Mouse (Mus musculus) G1E (cell line): ENCODE data around the gene Hdac4. TPM values are rescaled to one million over a fixed set of nuclear protein-coding genes. Genes with fewer than 3 reads are reported as not detected.

ENCODE experiments used
- ATAC-seq: 2 replicates; pipeline ENCODE4 v1.8.0; 2016; ENCODE audit warnings: mild to moderate bottlenecking; ENCODE audit not compliant: insufficient number of reproducible peaks, poor library complexity, low FRiP score, severe bottlenecking; ENCODE audit errors: extremely low read depth
- DNase-seq: peaks from one replicate; pipeline ENCODE4 v3.0.0; 2012; ENCODE audit warnings: low spot score
- H3K27me3 ChIP-seq: 2 replicates; pipeline ENCODE4 v1.6.1; 2012; ENCODE audit warnings: mild to moderate bottlenecking, low read length, inconsistent platforms; ENCODE audit not compliant: insufficient read depth
- H3K36me3 ChIP-seq: replicated peaks from 2 replicates; pipeline ENCODE3; 2012; ENCODE audit warnings: mild to moderate bottlenecking, inconsistent platforms
- H3K4me1 ChIP-seq: 2 replicates; pipeline ENCODE4 v1.6.1; 2012; ENCODE audit warnings: low read depth, low read length, inconsistent platforms, mixed read lengths; ENCODE audit not compliant: insufficient read depth
- H3K4me3 ChIP-seq: 2 replicates; pipeline ENCODE4 v1.5.1; 2012; ENCODE audit warnings: low read depth, mild to moderate bottlenecking, inconsistent platforms, low read length, moderate library complexity, mixed read lengths
- H3K9me3 ChIP-seq: replicated peaks from 2 replicates; pipeline ENCODE4 v1.6.1; 2012; ENCODE audit warnings: inconsistent platforms
- CTCF ChIP-seq: IDR thresholded peaks from 2 replicates; pipeline ENCODE4 v1.5.1; 2012; ENCODE audit warnings: low read depth, low read length, inconsistent platforms, mixed read lengths
- GATA1 ChIP-seq: IDR thresholded peaks from 2 replicates; pipeline ENCODE4 v1.6.1; 2012; ENCODE audit warnings: borderline replicate concordance, low read length, inconsistent platforms, mixed read lengths
- GATA2 ChIP-seq: IDR thresholded peaks from 2 replicates; pipeline ENCODE4 v1.6.1; 2012; ENCODE audit warnings: low read depth, low read length, inconsistent platforms, borderline replicate concordance
- POLR2AphosphoS5 ChIP-seq: IDR thresholded peaks from 2 replicates; pipeline ENCODE4 v1.6.1; 2012; ENCODE audit warnings: low read depth, low read length, inconsistent platforms; ENCODE audit not compliant: insufficient replicate concordance
- TAL1 ChIP-seq: conservative IDR thresholded peaks from 2 replicates; pipeline ENCODE4 v1.6.1; 2012; ENCODE audit warnings: low read depth, low read length, inconsistent platforms, mixed read lengths
- polyA plus RNA-seq: library from polyadenylated mRNA; stranded (reverse); fragments of >175 nt; gene quantifications from 2 replicates; pipeline ENCODE4 v1.2.3, GENCODE M21; 2012
- total RNA-seq, 2 experiments: library from RNA; stranded (forward) in 1 of 2; stranded (reverse) in 1 of 2; fragments of 200-1000 nt in 1 of 2; fragments of >200 nt in 1 of 2; fragmentation: Nextera tagmentation in 1 of 2; gene quantifications; 2 replicates each; pipeline ENCODE4 v1.2.3; 2014 to 2017

The Hdac4 gene
- total and polyA plus RNA-seq, 3 experiments: 15.0 to 27.2 (median 19.7) TPM

- H3K4me3 ChIP-seq: no peak overlapping the region
- no peaks in the 10 kb centered on the region for H3K27me3 ChIP-seq
- H3K36me3 ChIP-seq: peaks cover 40% of the 10 kb centered on the region
- no peak for TF ChIP-seq CTCF
- TF ChIP-seq POLR2AphosphoS5: no peak
- TF ChIP-seq GATA2: no peak
- no peak for TF ChIP-seq TAL1
- TF ChIP-seq GATA1: no peak
- H3K4me1 ChIP-seq: peaks cover 91% of the 10 kb centered on the region
- no peaks in the 10 kb centered on the region for H3K9me3 ChIP-seq
- DNase-seq: no peak
- ATAC-seq: no peak
These were observed 112.5 kb downstream of the Hdac4 start for GRCm38 (mm10) chr1:92082837-92083541.

- no peak for DNase-seq
- Histone ChIP-seq H3K4me3 (no peak overlapping the region), H3K36me3 (peaks cover 36% of the 10 kb centered on the region), H3K27me3 (no peaks in the 10 kb centered on the region), H3K9me3 (no peaks in the 10 kb centered on the region), H3K4me1 (peaks cover 84% of the 10 kb centered on the region)
- TF ChIP-seq TAL1 (no peak), GATA1 (no peak), POLR2AphosphoS5 (no peak), GATA2 (no peak), CTCF (no peak)
- ATAC-seq: no peak
These were observed 113.2 kb downstream of the Hdac4 start for GRCm38 (mm10) chr1:92082156-92082836.

- Histone ChIP-seq H3K4me3 (no peak overlapping the region; the same call in 1 of the 2 replicates), H3K9me3 (no peaks in the 10 kb centered on the region), H3K36me3 (peaks cover 38% of the 10 kb centered on the region), H3K27me3 (no peaks in the 10 kb centered on the region), H3K4me1 (peaks cover 64% of the 10 kb centered on the region)
- ATAC-seq (peak; percentile 85), DNase-seq (peak; percentile 55)
- TF ChIP-seq GATA1 (no peak), CTCF (no peak), TAL1 (no peak), GATA2 (no peak), POLR2AphosphoS5 (no peak)
These were observed 115.4 kb downstream of the Hdac4 start for GRCm38 (mm10) chr1:92079982-92080537.

GRCm38 (mm10) chr1:92075312-92075711 is 120.2 kb downstream of the Hdac4 start:
- DNase-seq: no peak
- peaks cover 38% of the 10 kb centered on the region for H3K36me3 ChIP-seq
- ATAC-seq: no peak
- H3K4me1 ChIP-seq: peaks cover 20% of the 10 kb centered on the region
- TF ChIP-seq GATA2: no peak
- TF ChIP-seq TAL1: no peak
- TF ChIP-seq POLR2AphosphoS5: no peak
- no peak for TF ChIP-seq GATA1
- no peak for TF ChIP-seq CTCF
- H3K4me3 ChIP-seq: no peak overlapping the region
- H3K27me3 ChIP-seq: no peaks in the 10 kb centered on the region
- H3K9me3 ChIP-seq: no peaks in the 10 kb centered on the region

GRCm38 (mm10) chr1:92074655-92075054 is 120.8 kb downstream of the Hdac4 start:
- no peak overlapping the region for H3K4me3 ChIP-seq
- no peak for ATAC-seq
- TF ChIP-seq POLR2AphosphoS5: no peak
- TF ChIP-seq GATA2: no peak
- no peak for TF ChIP-seq CTCF

GRCm38 (mm10) chr1:92069932-92070677 is 125.4 kb downstream of the Hdac4 start:
- peaks cover 4% of the 10 kb centered on the region for H3K4me1 ChIP-seq
- ATAC-seq (no peak), DNase-seq (no peak)
- TF ChIP-seq GATA2 (no peak), POLR2AphosphoS5 (no peak), GATA1 (no peak), TAL1 (no peak)
- no peaks in the 10 kb centered on the region for H3K9me3 ChIP-seq
- peaks cover 20% of the 10 kb centered on the region for H3K36me3 ChIP-seq
- H3K4me3 ChIP-seq: no peak overlapping the region
- H3K27me3 ChIP-seq: no peaks in the 10 kb centered on the region

More at GRCm38 (mm10) chr1:92074655-92075054, 120.8 kb downstream of the Hdac4 start:
- H3K27me3 ChIP-seq: no peaks in the 10 kb centered on the region
- DNase-seq: no peak
- peaks cover 39% of the 10 kb centered on the region for H3K36me3 ChIP-seq
- H3K4me1 ChIP-seq: peaks cover 13% of the 10 kb centered on the region
- H3K9me3 ChIP-seq: no peaks in the 10 kb centered on the region
